21 mouse cellular contexts compared by ENCODE assay signal in the genomic region with DNA sequence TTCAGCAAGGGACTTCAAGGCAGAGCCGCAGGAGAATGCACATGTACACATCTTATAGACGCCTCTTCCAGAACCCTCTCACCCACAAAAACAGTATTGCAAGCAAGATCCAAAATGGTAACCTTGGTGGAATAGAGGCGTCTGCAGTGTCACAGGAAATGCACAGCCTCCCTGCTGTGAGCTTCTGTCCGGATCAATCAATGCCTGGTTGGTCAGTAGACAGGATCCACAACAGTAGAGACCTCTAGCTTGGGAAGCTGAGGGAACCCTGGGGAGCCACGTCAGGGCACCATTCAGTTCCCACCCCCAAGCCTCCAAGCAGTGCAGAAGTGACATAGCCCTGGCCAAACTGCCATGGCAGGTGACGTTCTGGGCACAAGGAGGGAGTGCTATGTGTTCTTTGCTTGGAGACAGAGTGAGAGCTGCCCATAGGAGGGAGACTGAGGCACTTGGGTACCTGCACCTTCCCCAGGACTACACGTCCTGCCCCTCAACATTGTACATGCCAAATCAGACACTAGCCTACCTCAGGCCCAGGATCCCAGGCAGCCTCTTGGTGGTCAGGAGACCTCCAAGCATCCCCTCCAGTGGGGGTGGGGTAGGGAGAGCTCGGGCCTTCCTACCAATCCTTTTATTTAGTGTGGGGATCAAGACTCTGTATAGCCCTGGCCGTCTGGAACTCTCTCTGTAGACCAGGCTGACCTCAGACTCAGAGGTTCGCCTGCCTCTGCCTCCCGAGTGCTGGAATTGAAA.
DNase-seq lines count a peak whose midpoint lies in the region; TF ChIP-seq lines count a peak whose summit lies in the region.
"Had no signal": no experiment of that assay in that cellular context is flagged by ENCODE, and none has a peak within 500 bp of the region (broad histone marks: within the 10 kb centered on the region; RNA-seq: fewer than 3 reads in every experiment).

No protein-coding gene starts in this region.

- DNase-seq in cerebellum, adult 11-12 months = peak; percentile 59
- no peak for DNase-seq in cerebellum, postnatal 10 days
- DNase-seq in gastrocnemius, adult 2 months = no peak
- DNase-seq in gastrocnemius, postnatal 10 days = no peak
- peak; percentile 72 for DNase-seq in R1 (ENCODE audit: low read depth, low spot score)
- DNase-seq in kidney, adult 18-20 months = no peak
- DNase-seq: adrenal gland, adult 2 months; adrenal gland, postnatal 25 days; embryo, embryonic 11 days; heart, adult 18-20 months; heart, postnatal 10 days; heart, postnatal 4 days; kidney, adult 2 months had no signal

- H3K4me1 ChIP-seq in E14TG2a.4 (replicated peaks; ENCODE audit: low read depth, low read length) = peaks cover 98% of the 10 kb centered on the region

- peak overlapping the region; percentile 97 for H3K27ac ChIP-seq in gastrocnemius, adult 2 months
- H3K27ac ChIP-seq: embryonic facial prominence, embryonic 15.5 days; forebrain, embryonic 10.5 days; heart, embryonic 10.5 days; hindbrain, embryonic 14.5 days; intestine, embryonic 15.5 days had no signal

- intact Hi-C loops in gastrocnemius, adult 2 months (cut with DNase I) = no loop called here

- TF ChIP-seq CTCF in gastrocnemius, adult 2 months (IDR thresholded peaks at IDR 0.05) = no peak
- no peak for TF ChIP-seq CTCF in E14TG2a.4 (conservative IDR thresholded peaks at IDR 0.05; ENCODE audit: low read length)

- peaks cover 17% of the 10 kb centered on the region for H3K27me3 ChIP-seq in E14TG2a.4 (ENCODE audit: insufficient read depth, low read length)

- H3K9me3 ChIP-seq in E14TG2a.4 (ENCODE audit: low read length) = no peaks in the 10 kb centered on the region
- H3K9me3 ChIP-seq: embryonic facial prominence, embryonic 15.5 days; forebrain, embryonic 10.5 days; G1E; heart, embryonic 10.5 days; intestine, embryonic 15.5 days had no signal

- no peaks in the 10 kb centered on the region; the same call in 1 of the 2 replicates for H3K36me3 ChIP-seq in E14TG2a.4 (ENCODE audit: insufficient read depth, low read length)
- H3K36me3 ChIP-seq: embryonic facial prominence, embryonic 15.5 days; forebrain, embryonic 10.5 days; G1E; heart, embryonic 10.5 days; intestine, embryonic 15.5 days had no signal

- no peak overlapping the region for H3K4me3 ChIP-seq in gastrocnemius, adult 2 months
- peak overlapping the region; percentile 17; the same call in 1 of the 2 replicates for H3K4me3 ChIP-seq in E14TG2a.4 (replicated peaks; ENCODE audit: low read length)
- H3K4me3 ChIP-seq: embryonic facial prominence, embryonic 15.5 days; erythroblast, embryonic 14.5 days; forebrain, embryonic 10.5 days; heart, embryonic 10.5 days; intestine, embryonic 15.5 days had no signal

Comparison
In these comparisons a context has a peak if more than half of its experiments do, and no peak if none do; other contexts are left out.
1. DNase-seq: peak in cerebellum, adult 11-12 months (single experiment) and R1 (single experiment); none in cerebellum, postnatal 10 days (0 of 2), gastrocnemius, adult 2 months (single experiment), gastrocnemius, postnatal 10 days (single experiment) and kidney, adult 18-20 months (single experiment).